Mouse (Mus musculus) megakaryocyte, embryonic 14.5 days (primary cell): ENCODE data around the gene Tbc1d8. TPM values are rescaled to one million over a fixed set of nuclear protein-coding genes. Genes with fewer than 3 reads are reported as not detected.

ENCODE experiments used
- H3K27me3 ChIP-seq: replicated peaks from 2 replicates; pipeline ENCODE3; 2012; ENCODE audit warnings: inconsistent platforms
- H3K36me3 ChIP-seq: replicated peaks from 2 replicates; pipeline ENCODE3; 2012; ENCODE audit warnings: low read length, inconsistent platforms, mixed read lengths
- H3K4me1 ChIP-seq: 2 replicates; pipeline ENCODE4 v1.6.1; 2012; ENCODE audit warnings: inconsistent platforms
- H3K4me3 ChIP-seq: replicated peaks from 2 replicates; pipeline ENCODE3; 2012; ENCODE audit warnings: moderate library complexity, mild to moderate bottlenecking, inconsistent platforms
- H3K9me3 ChIP-seq: 2 replicates; pipeline ENCODE4 v1.6.1; 2012; ENCODE audit warnings: inconsistent platforms
- FLI1 ChIP-seq: IDR thresholded peaks from 2 replicates; pipeline ENCODE4 v1.6.1; 2012; ENCODE audit warnings: low read length, inconsistent platforms, mixed read lengths
- GATA1 ChIP-seq: IDR thresholded peaks from 3 replicates; pipeline ENCODE4 v1.6.1; 2012; ENCODE audit warnings: mixed read lengths, low read length, inconsistent platforms, borderline replicate concordance
- polyA plus RNA-seq: library from polyadenylated mRNA; stranded (reverse); fragments of >175 nt; gene quantifications from 2 replicates; pipeline ENCODE4 v1.2.3, GENCODE M21; 2012; ENCODE audit warnings: low replicate concordance; ENCODE audit not compliant: insufficient read depth

Tbc1d8 gene
- polyA plus RNA-seq, 1 experiment, result 6.4 TPM

DNA sequence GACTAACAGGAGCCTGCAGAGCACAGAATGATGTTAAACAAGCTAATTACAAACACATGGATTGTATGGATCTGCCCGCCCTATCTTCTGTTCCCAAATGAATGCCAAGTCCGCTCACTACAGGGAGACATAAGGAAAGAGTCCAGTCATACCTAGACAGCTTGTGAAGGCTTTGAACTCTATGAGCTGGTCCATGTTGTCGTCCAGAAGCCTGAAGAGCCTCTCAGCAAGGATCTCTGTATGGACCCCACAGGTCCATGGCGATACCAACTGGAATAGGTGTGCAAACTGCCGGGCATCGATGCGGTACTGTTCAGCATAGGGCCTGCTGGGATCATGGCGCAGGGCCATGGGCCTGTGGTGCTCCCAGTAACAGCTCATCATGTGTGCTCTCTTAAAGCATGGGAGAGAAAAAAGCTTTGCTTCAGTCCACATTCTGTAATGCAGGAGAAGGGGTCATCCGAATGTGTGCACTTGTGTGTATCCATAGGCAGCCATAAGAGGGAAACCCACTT is 101.8 kb downstream of the Tbc1d8 start:
- Histone ChIP-seq H3K9me3 (no peaks in the 10 kb centered on the region), H3K4me3 (no peak overlapping the region), H3K36me3 (peaks cover 96% of the 10 kb centered on the region), H3K4me1 (peaks cover 31% of the 10 kb centered on the region), H3K27me3 (peaks cover 7% of the 10 kb centered on the region)
- TF ChIP-seq FLI1, result no peak
- TF ChIP-seq GATA1, result no peak

DNA sequence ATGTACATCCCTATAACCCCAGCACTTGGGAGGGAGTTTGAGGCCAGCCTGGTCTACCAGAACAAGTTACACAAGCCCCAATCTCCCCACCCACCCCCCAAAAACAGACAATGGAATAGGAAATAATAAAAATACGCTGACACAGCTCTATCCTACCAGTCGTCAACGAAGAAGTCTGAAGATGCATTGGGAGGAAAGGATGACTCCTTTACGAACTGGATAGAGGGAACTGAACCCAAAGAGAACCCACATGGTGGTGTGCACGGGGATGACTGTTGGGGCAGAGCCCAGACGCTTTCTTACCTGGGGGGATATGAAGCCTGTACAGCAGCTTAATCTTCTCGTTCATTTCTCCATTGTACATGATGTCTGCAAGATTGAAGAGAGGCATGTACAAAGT is 102.4 kb downstream of the Tbc1d8 start:
- H3K36me3 ChIP-seq, result peaks cover 97% of the 10 kb centered on the region

DNA sequence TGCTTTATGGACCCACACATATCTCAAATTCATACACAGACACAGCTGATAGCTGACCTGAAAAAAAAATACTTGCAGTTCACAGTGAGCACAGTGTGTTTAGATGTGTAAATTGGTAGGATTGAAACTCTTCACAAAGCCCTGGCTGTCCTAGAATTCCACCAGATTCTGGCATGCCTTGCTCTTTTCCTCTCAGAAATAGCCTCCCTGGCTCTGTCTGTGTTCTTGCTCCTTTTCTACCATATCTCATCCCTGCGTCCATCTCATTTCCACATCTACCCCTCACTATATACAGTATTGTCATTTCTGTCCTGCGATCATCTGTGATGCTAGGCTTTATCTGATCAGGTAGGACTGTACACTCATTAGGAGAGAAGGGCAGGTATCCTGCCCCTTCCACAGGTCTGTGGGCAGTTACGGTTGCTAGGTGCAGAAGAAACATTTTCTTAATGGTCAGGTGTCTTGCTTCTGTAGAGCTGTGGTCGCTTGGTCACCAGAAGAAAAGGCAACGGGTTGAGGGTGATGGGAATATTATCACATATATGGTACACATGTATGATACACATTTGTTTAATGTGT is 104.2 kb downstream of the Tbc1d8 start:
- Histone ChIP-seq H3K9me3 (no peaks in the 10 kb centered on the region), H3K4me3 (no peak overlapping the region), H3K27me3 (no peaks in the 10 kb centered on the region), H3K36me3 (peaks cover 98% of the 10 kb centered on the region), H3K4me1 (peaks cover 32% of the 10 kb centered on the region)
- no peak for TF ChIP-seq GATA1
- no peak for TF ChIP-seq FLI1

More for the DNA sequence above, 102.4 kb downstream of the Tbc1d8 start:
- H3K27me3 ChIP-seq, result peaks cover 5% of the 10 kb centered on the region
- H3K9me3 ChIP-seq, result no peaks in the 10 kb centered on the region
- TF ChIP-seq GATA1 (no peak), FLI1 (no peak)
- no peak overlapping the region for H3K4me3 ChIP-seq
- H3K4me1 ChIP-seq, result peaks cover 28% of the 10 kb centered on the region

DNA sequence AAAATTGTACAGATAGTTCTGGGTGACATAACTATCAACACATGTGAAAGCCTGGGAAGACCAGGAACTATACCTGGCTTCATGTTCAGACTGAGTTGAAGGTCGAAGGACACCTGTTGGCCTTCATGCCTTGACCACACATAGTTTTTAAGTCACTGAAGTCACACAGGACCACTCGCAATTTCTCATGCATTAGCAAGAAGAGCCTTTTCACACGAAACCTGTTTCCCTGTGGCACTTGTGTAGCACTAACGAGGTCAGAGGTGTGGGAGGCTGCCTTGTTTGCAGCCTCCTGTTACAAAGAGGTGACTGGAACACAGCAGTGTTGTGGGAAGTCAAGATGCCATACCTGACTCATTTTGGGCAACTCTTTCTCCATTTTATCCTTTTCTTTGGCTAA is 105.2 kb downstream of the Tbc1d8 start:
- Histone ChIP-seq H3K9me3 (no peaks in the 10 kb centered on the region), H3K4me3 (no peak overlapping the region), H3K36me3 (peaks cover 94% of the 10 kb centered on the region), H3K27me3 (no peaks in the 10 kb centered on the region), H3K4me1 (peaks cover 33% of the 10 kb centered on the region)
- no peak for TF ChIP-seq FLI1
- no peak for TF ChIP-seq GATA1

DNA sequence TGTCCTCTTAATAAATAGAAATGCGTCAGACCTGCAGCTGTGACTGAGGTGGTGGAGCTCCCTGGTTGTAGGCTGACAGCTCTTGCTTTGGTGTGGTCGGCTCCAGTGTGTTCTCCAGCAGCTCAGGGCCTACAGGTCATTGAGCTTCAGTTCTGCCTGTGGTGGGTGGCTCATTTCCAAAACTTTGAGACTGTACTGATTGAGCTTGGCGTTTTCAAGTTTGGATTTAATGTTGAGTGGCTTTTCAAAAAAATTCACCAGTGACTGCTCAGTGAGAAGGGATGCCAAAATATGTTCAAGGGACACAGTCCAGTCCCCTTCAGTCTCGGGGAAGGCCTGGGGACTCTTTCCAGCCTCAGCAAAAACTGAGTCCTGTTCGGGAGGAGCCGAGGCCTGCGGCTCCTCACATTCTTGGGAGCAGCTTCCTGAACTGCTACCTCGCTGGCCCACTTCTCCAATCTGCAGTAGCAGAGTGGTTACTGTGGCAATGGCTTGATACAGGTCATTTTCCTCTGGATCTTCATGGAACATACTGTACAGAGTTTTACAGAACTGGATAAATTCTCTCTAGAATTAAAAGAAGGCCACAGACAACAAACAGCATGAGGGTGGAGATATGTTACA is 106.2 kb downstream of the Tbc1d8 start:
- H3K27me3 ChIP-seq, result no peaks in the 10 kb centered on the region
- TF ChIP-seq FLI1 (no peak), GATA1 (no peak)
- H3K4me3 ChIP-seq, result no peak overlapping the region
- H3K9me3 ChIP-seq, result no peaks in the 10 kb centered on the region
- H3K36me3 ChIP-seq, result peaks cover 83% of the 10 kb centered on the region
- peaks cover 33% of the 10 kb centered on the region for H3K4me1 ChIP-seq

DNA sequence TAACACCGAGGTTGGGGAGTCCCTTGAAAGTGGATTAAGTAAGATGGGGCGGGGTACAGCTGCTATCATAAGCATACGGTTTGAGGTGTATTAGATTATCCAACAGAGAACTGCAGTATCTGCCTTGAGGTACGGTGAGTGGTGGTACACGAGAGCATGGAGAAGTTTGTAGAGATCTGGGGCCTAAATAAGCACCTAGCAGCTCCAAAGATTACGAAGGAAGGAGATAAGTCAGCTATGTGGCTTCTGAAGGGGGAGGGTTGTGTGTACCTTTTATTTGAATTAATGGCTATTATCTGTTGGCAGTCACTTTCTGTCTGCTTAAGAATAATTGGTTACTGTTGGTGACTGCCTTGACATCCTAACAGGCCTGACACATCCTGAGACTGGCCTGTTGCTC is 108.1 kb downstream of the Tbc1d8 start:
- Histone ChIP-seq H3K9me3 (no peaks in the 10 kb centered on the region), H3K36me3 (peaks cover 66% of the 10 kb centered on the region), H3K4me3 (no peak overlapping the region), H3K27me3 (no peaks in the 10 kb centered on the region), H3K4me1 (peaks cover 42% of the 10 kb centered on the region)
- TF ChIP-seq FLI1 (no peak), GATA1 (no peak)

DNA sequence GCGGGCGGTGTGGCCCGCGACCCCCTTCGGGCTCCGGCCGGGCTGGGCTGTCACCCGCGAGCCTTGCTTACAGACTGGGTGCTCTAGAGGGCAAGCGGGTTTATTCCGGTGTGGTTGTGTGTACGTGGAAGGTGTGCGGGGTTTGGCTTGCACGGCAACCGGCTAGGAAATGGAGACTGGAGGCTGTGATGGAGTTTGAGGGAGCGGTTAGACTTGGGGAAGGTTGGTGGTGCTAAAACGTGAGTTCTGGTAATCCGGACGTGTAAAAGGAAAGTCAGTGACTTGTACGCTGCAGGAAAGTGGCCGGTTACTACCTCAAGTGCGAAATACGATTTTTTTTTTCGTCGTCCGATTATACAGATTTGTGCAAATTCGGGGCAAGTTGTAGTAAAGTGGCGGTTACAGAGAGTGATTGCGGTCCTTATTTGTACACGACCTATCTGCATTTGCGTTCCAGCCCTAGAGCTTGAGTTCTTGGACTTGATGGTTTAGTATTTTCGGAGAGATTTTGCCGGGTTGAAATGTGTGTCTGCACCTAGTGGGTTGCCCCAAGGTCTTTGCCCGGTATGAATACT is 110.2 kb downstream of the Tbc1d8 start:
- Histone ChIP-seq H3K4me1 (peaks cover 42% of the 10 kb centered on the region), H3K27me3 (no peaks in the 10 kb centered on the region), H3K9me3 (no peaks in the 10 kb centered on the region), H3K4me3 (peak overlapping the region; percentile 90), H3K36me3 (peaks cover 46% of the 10 kb centered on the region)
- no peak for TF ChIP-seq FLI1
- TF ChIP-seq GATA1, result no peak

DNA sequence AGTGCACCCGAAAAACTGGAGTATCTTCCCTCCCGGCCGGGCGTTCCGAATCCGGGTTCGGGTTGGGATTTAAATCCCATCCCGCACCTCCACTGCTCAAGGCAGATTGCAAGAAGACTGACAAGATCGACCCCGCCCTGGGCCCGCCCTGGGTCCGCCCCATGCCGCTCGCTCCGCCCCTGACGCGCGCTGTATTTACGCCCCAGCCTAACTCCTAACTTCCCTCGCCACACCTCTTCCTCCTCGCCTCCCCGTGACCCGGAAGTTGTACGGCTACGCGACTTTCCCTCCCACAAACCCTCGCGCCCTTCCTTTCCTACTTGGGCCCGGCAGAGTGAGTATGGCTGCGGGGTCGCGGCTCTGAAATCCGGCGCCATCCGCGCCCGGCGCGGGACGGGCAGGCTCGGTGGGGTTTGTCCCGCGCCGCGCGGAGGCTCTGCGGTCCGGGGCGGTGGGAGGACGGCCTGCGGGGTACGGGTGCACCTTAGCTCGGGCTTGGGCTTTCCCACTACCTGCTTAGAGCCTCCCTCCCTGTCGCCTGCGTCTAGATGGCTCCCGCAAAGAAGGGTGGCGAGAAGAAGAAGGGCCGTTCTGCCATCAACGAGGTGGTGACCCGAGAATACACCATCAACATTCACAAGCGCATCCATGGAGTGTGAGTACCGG is 110.8 kb downstream of the Tbc1d8 start, which contains the start of gene Rpl31:
Gene Rpl31 (plus strand): TSS at position 242 of the 666 bp plus-strand sequence.
- Histone ChIP-seq H3K9me3 (no peaks in the 10 kb centered on the region), H3K4me3 (peak within 1 kb of the TSS; percentile 90), H3K27me3 (no peaks in the 10 kb centered on the region), H3K4me1 (peaks cover 42% of the 10 kb centered on the region), H3K36me3 (peaks cover 42% of the 10 kb centered on the region)
- TF ChIP-seq GATA1, result no peak
- no peak for TF ChIP-seq FLI1

DNA sequence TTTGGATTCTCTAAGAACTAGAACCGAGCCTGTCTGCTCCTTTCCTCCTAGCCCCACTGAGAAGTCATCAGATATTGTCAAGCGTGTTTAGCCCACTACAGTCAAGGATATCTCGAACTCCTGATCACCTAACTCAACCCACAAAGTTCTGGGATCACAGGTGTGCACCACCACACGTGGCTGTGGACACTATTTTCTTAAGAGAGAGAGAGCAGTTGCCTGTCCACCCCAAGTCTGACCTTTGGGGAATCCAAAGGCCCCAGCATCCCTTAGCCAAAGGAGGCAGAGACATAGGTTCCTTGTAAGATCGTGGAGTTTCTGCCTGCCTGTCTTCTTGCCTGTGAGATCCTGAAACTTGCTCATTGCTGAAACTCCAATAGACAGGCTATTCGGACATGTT is 111.5 kb downstream of the Tbc1d8 start:
- TF ChIP-seq FLI1 (no peak), GATA1 (no peak)
- Histone ChIP-seq H3K36me3 (peaks cover 37% of the 10 kb centered on the region), H3K9me3 (no peaks in the 10 kb centered on the region), H3K4me3 (peak overlapping the region; percentile 90), H3K27me3 (peaks cover 1% of the 10 kb centered on the region), H3K4me1 (peaks cover 36% of the 10 kb centered on the region)
